Mouse (Mus musculus) liver, adult 2 months (tissue): Measurements from ENCODE around the gene Gm38431.

Experiments used
- CTCF ChIP-seq: fragments of 200-500 bp; IDR thresholded peaks from 2 replicates; pipeline ENCODE4 v1.5.1; 2011; ENCODE audit warnings: low read depth, low read length, control low read depth
- POLR2A ChIP-seq: fragments of 200-500 bp; IDR thresholded peaks from 2 replicates; pipeline ENCODE4 v1.6.1; 2011; ENCODE audit warnings: low read length, control low read depth; ENCODE audit not compliant: insufficient read depth; ENCODE audit errors: extremely low read depth

DNA sequence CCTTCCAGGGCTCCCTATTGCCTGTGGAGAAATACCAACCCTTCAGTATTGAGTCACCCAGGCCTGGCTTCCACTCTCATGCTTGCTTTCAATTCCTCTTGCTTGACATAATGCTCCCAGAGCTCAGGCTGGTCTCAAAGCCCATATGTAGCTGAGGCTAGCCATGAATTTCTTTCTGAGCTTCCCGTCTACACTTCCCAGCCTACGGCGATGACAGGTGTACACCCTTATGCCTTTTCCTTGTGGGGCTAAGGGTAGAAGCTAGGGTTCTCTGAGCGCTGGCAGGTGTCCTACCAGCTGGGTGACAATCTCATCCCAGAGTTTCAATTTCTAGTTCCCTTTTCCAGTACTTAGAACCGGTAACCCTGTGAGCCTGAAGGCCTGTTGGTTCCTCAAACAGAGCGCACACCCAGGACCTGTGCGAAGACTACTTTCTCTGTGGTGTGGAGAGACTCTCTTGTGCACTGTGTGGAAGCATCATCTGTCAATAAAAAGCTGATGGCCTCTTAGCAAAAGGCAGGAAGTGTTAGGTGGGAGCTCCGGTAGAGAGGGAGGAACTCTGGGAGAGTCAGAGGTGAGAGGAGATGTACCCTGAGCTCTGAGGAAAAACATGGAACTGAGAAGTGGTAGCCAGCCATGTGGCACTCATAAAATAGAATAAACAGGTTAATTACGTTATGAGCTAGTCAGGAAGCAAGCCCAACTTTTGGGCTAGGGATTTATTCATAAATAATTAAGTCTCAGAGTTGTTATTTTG, 33.9 kb upstream of the Gm38431 start:
- TF ChIP-seq CTCF (no peak), POLR2A (no peak)
